Mouse (Mus musculus): ENCODE measurements around the gene Hspa1l.
"Not testable (repeated sequence)": the region's sequence is repeated elsewhere in the genome, so short reads cannot be mapped to it uniquely, and the experiment has no call there.

GRCm38 (mm10) chr17:34959130-34959778, 13.2 kb upstream of the Hspa1l start, which contains the start of gene Hspa1b:
- not testable (repeated sequence) for TF ChIP-seq CTCF (IDR thresholded peaks at IDR 0.05; ENCODE audit: low read depth, low read length)
- TF ChIP-seq POLR2A (IDR thresholded peaks at IDR 0.05; ENCODE audit: borderline replicate concordance, low read depth, low read length): 0 out of 2 replicates have a peak, but pooled peaks have one; percentile 35

All from bone marrow macrophage, adult 2 months (primary cell).